Mouse (Mus musculus) gastrocnemius, adult 2 months (tissue): ENCODE measurements around the gene Krt12. TPM values are rescaled to one million over a fixed set of nuclear protein-coding genes. Genes with fewer than 3 reads are reported as not detected.
A peak's percentile ranks its signal among the peaks of the same experiment; 100 is the strongest.

Experiments
- DNase-seq: peaks from one replicate; pipeline ENCODE4 v3.0.0; 2022
- H3K27ac ChIP-seq: fragments of 200-600 bp; 2 replicates; pipeline ENCODE4 v1.8.1; 2022; ENCODE audit warnings: mild to moderate bottlenecking
- H3K4me3 ChIP-seq: fragments of 200-600 bp; 2 replicates; pipeline ENCODE4 v1.8.1; 2022; ENCODE audit warnings: mild to moderate bottlenecking, moderate library complexity
- CTCF ChIP-seq: fragments of 200-600 bp; IDR thresholded peaks from 2 replicates; pipeline ENCODE4 v1.8.1; 2022; ENCODE audit warnings: antibody characterized with exemption, mild to moderate bottlenecking, moderate library complexity
- intact Hi-C: fragments of 180-260 bp; cut with DNase I; formaldehyde crosslinking; loops from one replicate; pipeline ENCODE4 v1.15.1; 2025
- total RNA-seq, 2 experiments: library from RNA; stranded (reverse); gene quantifications; 2 replicates each; pipeline ENCODE4 v1.2.3; 2021

The Krt12 gene
- total RNA-seq, 2 experiments from 2014 or later, result not detected

DNA sequence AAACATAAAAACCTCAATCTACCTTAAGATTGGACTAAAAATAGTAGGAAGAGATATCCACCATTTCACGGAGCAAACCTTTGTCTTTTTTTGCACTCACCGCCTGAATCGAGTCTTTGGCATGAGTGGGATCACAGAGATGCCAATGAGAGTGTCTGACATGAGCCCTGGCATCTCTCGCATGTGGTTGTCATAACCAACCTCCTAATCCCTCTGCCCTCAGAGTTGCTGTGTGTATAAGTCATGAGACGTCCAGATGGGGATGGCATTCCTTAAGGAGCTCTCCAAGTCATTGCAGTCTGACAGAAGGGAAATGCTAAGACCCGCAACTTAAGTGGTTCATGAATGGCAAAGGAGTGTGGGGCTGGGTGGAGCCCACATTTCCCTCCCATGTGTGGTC is 30.7 kb downstream of the Krt12 start:
- Histone ChIP-seq H3K27ac (no peak overlapping the region), H3K4me3 (no peak overlapping the region; the same call in 1 of the 2 replicates)
- DNase-seq, result no peak
- intact Hi-C loops, result no loop called here
- TF ChIP-seq CTCF, result no peak

DNA sequence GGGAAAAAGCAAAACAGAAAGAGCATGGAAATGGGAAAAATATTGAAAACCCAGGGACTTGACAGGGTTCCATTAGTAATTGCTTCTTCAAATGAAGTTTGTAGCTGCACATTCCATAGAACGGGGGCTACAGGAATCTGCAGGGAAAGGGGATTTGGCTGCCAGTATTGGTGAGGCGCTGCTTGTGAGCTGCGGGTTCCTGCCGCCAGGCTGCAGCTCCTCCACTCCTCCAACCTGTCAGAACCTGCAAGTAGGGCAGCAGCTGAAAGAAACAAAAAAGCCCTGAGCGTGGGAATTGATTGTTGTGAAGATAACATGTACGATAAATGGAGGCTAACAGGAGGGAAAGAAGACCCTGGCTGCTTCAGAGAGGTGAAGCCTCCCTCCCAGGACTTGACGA is 31.2 kb downstream of the Krt12 start:
- no peak for DNase-seq
- TF ChIP-seq CTCF, result no peak

GRCm38 (mm10) chr11:99389264-99389663 is 32.8 kb downstream of the Krt12 start, which contains the start of gene Krt10:
Gene Krt10 (minus strand): TSS chr11:99389364.
- intact Hi-C loops, result no loop called here
- Histone ChIP-seq H3K4me3 (no peak within 1 kb of the TSS), H3K27ac (no peak within 1 kb of the TSS)
- no peak for DNase-seq
- no peak for TF ChIP-seq CTCF

More for the DNA sequence above, 31.2 kb downstream of the Krt12 start:
- H3K4me3 ChIP-seq, result no peak overlapping the region; the same call in 1 of the 2 replicates
- intact Hi-C loops, result no loop called here
- H3K27ac ChIP-seq, result no peak overlapping the region

DNA sequence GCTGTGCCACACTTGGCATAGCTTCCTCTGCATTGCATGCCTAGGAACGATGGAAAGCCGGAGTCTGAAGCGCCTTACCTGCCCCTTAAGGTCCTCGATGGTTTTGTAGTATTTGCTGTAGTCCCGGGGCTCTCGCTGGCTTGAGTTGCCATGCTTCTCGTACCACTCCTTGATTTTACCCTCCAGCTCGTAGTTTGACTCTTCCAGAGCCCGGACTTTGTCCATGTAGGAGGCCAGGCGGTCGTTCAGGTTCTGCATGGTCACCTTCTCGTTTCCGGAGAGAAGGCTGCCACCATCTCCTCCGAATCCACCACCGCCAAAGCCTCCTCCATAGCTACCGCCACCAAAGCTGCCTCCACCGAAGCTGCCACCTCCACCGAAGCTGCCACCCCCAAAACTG is 33.4 kb downstream of the Krt12 start:
- TF ChIP-seq CTCF, result no peak
- H3K4me3 ChIP-seq, result no peak overlapping the region
- H3K27ac ChIP-seq, result no peak overlapping the region
- intact Hi-C loops, result no loop called here
- DNase-seq, result no peak

DNA sequence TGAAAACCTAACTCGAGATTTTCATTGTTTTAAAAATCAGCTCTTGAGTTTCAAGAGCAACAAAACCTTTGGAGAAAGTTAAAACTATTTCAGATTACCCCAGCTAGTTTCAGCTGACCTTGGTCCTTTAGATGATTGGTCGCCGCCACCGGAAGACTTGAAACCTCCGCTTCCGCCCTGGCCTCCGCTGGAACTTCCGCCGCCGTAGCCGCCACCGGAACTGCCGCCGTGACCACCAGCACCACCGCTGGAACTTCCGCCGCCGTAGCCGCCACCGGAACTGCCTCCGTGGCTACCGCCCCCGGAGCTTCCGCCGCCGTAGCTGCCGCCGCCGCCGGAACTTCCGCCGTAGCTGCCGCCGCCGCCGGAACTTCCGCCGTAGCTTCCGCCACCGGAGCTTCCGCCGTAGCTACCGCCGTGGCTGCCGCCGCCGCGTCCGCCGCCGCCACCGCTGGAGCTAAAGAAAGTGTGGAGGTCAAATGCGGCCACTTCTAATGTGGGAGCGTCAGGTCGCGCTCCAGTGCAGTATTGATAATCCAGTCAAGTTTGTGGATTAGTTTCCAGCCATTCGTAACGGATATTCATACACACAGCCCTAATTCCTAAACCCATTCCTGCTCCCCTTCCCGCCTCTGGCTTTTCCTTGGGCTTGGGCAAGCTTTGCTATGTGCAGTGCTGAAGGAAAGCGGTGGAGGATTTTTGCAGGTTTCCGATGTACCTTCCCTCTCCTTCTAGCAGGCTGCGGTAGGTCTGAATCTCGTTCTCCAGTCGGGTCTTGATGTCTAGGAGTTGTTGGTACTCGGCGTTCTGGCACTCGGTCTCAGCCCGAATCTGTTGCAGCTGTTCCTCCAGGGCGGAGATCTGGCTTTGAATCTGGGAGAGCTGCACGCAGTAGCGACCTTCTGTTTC is 36.0 kb downstream of the Krt12 start:
- DNase-seq, result peak; percentile 97
- Histone ChIP-seq H3K4me3 (peak overlapping the region; percentile 90), H3K27ac (peak overlapping the region; percentile 93)
- intact Hi-C loops, result no loop called here
- TF ChIP-seq CTCF, result no peak

DNA sequence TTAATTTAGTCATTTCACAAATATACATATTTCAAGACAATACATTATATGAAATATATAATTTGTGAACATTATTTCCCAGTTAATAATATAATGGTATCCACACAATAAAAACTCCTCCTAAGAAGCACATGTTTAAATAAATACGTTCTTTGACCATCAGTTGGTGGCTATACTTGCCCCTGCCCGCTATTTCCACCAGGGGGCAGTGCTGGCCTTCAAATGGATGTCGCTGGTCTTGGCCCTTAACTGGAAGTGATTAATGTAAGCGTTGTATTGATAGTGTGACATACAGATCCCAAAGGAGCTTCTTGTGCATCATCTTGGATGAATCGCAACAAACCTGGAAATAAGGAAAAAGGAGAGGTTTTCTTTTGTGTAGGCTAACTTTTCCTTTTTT is 42.5 kb downstream of the Krt12 start:
- TF ChIP-seq CTCF, result no peak; the same call in 1 of the 2 replicates
- intact Hi-C loops, result loop anchor here (2.0 kb wide), 1 partner anchor 83 kb away; no protein-coding TSS in a partner anchor
- Histone ChIP-seq H3K4me3 (no peak overlapping the region), H3K27ac (no peak overlapping the region)
- peak; percentile 75 for DNase-seq

DNA sequence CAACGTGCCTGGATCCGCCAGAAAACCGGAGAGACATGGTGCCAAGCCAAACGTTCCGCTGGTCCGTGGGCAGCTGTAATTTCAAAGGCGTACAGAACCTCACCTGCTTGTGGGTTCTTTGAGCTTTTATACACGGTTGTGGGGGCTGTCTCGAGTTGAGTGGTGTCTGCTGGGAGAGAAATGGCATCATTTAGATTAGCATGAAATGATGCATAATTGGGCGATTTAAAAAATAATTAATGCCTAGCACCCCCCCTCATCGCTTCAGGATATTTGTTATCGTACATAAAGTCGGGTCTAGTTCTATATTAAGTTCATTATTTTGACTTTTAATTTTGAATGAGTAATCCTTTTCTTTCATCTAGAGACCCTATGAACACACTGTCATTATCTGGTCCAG is 47.3 kb downstream of the Krt12 start, which contains the start of gene Krt28:
Gene Krt28, minus strand, starts transcription at position 101 of the 400 bp plus-strand sequence.
- Histone ChIP-seq H3K4me3 (no peak within 1 kb of the TSS), H3K27ac (no peak within 1 kb of the TSS)
- intact Hi-C loops, result no loop called here
- TF ChIP-seq CTCF, result no peak
- DNase-seq, result no peak

GRCm38 (mm10) chr11:99369853-99370451 is 52.1 kb downstream of the Krt12 start:
- TF ChIP-seq CTCF, result no peak
- DNase-seq, result no peak
- Histone ChIP-seq H3K27ac (no peak overlapping the region), H3K4me3 (no peak overlapping the region)
- intact Hi-C loops, result no loop called here

DNA sequence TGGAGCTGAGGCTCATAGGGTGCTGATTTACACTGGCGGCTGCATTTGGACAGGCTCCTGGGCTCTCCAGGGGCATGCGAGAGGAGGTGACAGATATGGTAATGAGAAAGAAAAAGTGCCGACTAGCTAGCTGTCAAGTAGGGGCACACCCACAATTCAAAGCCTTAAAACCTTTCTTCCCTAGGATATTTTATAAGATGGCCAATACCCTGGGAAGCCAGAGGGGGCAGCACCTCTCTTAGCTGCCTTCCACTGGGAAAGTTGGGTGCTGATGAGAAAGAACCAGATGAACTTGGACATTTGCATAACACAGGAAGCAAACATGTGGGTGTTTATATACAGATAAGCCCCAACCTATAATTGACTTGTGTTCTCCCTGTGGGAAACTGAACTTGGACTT is 52.8 kb downstream of the Krt12 start:
- DNase-seq, result no peak
- H3K4me3 ChIP-seq, result no peak overlapping the region
- intact Hi-C loops, result no loop called here
- H3K27ac ChIP-seq, result no peak overlapping the region
- TF ChIP-seq CTCF, result peak; percentile 56

DNA sequence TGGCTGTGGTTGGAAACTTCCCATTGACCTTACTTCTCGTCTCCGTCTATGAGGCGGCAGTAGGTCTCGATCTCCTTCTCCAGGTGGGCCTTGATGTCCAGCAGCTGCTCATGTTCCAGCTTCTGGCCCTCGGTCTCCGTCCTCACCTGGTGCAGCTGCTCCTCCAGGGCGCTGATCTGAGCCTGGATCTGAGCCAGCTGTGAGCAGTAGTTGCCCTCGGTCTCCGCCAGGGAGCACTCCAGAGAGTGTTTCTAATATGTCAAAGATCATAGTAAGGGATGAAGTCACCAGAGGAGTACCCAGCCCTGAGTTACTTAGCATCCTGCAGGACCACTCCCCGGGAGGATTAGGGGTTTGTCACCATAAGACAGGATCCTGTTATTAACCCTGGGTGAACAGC is 55.3 kb downstream of the Krt12 start:
- Histone ChIP-seq H3K4me3 (no peak overlapping the region), H3K27ac (no peak overlapping the region)
- intact Hi-C loops, result no loop called here
- TF ChIP-seq CTCF, result peak; percentile 23; the same call in 1 of the 2 replicates
- peak; percentile 24 for DNase-seq

Other genes with a start within 250 kb of the Krt12 start
- 10 to 100 TPM; 33.2 to 33.4 TPM for gene Smarce1, start 191.2 kb downstream of the Krt12 start, total RNA-seq
- gene Krt222, start 178.2 kb downstream of the Krt12 start, total RNA-seq, result 1 to 10 TPM; 2.0 to 6.1 TPM
- not detected for gene Krt24, start 137.0 kb downstream of the Krt12 start, total RNA-seq
- gene Krt25, start 99.3 kb downstream of the Krt12 start, total RNA-seq, result not detected
- gene Krt26, start 84.3 kb downstream of the Krt12 start, total RNA-seq, result not detected
- not detected for gene Krt27, start 71.2 kb downstream of the Krt12 start, total RNA-seq
- not detected for gene Krt28, start 47.4 kb downstream of the Krt12 start, total RNA-seq
- gene Krt10, start 32.9 kb downstream of the Krt12 start, total RNA-seq, result 1 to 10 TPM; 3.7 TPM
- not detected for gene Krt20, start 15.9 kb upstream of the Krt12 start, total RNA-seq
- gene Krt23, start 70.9 kb upstream of the Krt12 start, total RNA-seq, result not detected
- not detected for gene Krt39, start 99.1 kb upstream of the Krt12 start, total RNA-seq
- gene Krt40, start 120.9 kb upstream of the Krt12 start, total RNA-seq, result not detected
- not detected for gene Krtap3-3, start 128.6 kb upstream of the Krt12 start, total RNA-seq
- not detected for gene Krtap3-2, start 134.6 kb upstream of the Krt12 start, total RNA-seq
- gene Gm11939, start 137.2 kb upstream of the Krt12 start, total RNA-seq, result not detected
- gene Krtap3-1, start 144.4 kb upstream of the Krt12 start, total RNA-seq, result not detected
- gene Krtap1-5, start 158.8 kb upstream of the Krt12 start, total RNA-seq, result not detected
- not detected for gene Krtap1-4, start 161.4 kb upstream of the Krt12 start, total RNA-seq
- not detected for gene Krtap1-3, start 169.1 kb upstream of the Krt12 start, total RNA-seq
- not detected for gene Krtap9-3, start 175.8 kb upstream of the Krt12 start, total RNA-seq
- gene Gm11938, start 181.0 kb upstream of the Krt12 start, total RNA-seq, result not detected
- gene Gm11937, start 187.9 kb upstream of the Krt12 start, total RNA-seq, result not detected
- gene Krtap2-4, start 192.6 kb upstream of the Krt12 start, total RNA-seq, result not detected
- gene Gm11562, start 198.2 kb upstream of the Krt12 start, total RNA-seq, result not detected
- not detected for gene Krtap4-1, start 206.0 kb upstream of the Krt12 start, total RNA-seq
- gene Krtap4-2, start 212.8 kb upstream of the Krt12 start, total RNA-seq, result not detected
- gene Krtap4-7, start 221.8 kb upstream of the Krt12 start, total RNA-seq, result not detected
- not detected for gene Gm11555, start 228.0 kb upstream of the Krt12 start, total RNA-seq
- gene Gm11563, start 236.7 kb upstream of the Krt12 start, total RNA-seq, result not detected
- gene Krtap4-6, start 243.7 kb upstream of the Krt12 start, total RNA-seq, result not detected